In the genomic region with DNA sequence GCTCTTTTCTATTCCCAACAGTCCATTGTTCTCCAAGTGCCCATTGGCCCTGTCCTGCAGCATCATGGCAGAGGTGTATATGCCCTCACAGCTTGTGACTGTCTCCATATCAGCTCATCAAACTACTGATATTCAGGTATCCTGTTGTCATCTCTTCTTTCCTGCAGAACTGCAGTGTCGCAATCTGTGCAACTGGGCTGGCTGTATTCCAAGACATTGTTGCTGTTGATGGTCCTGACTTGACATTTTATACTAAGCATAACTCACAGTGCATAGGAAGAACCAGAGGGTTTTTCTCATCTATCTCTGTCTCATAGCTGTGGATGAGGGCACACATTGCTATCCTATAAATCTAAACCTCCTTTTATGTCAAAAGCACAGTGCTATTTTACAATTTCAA, we compare ENCODE assay signal across 29 mouse cellular contexts.
DNase-seq lines count a peak whose midpoint lies in the region; ATAC-seq and TF ChIP-seq lines count a peak whose summit lies in the region.
"Had no signal": no experiment of that assay in that cellular context is flagged by ENCODE, and none has a peak within 500 bp of the region (broad histone marks: within the 10 kb centered on the region; RNA-seq: fewer than 3 reads in every experiment).

No protein-coding gene starts in this region.

- H3K9me3 ChIP-seq in hindbrain, embryonic 15.5 days: no peaks in the 10 kb centered on the region
- H3K9me3 ChIP-seq in hindbrain, embryonic 11.5 days (ENCODE audit: control insufficient read depth, low read length): no peaks in the 10 kb centered on the region
- H3K9me3 ChIP-seq in neural tube, embryonic 15.5 days (replicated peaks): no peaks in the 10 kb centered on the region
- H3K9me3 ChIP-seq: embryonic facial prominence, embryonic 12.5 days; hindbrain, embryonic 13.5 days; kidney, embryonic 15.5 days; limb, embryonic 12.5 days had no signal

- DNase-seq in adrenal gland, postnatal 10 days: peak; percentile 9
- DNase-seq in adrenal gland, postnatal 14 days: no peak
- DNase-seq in hindbrain, embryonic 11.5 days (ENCODE audit: low spot score): no peak
- DNase-seq in neural tube, embryonic 10.5 days (ENCODE audit: extremely low spot score, low spot score): no peak
- DNase-seq in layer of hippocampus, adult 9-10 months (ENCODE audit: low spot score): no peak
- DNase-seq: adrenal gland, postnatal 25 days; gastrocnemius, postnatal 14 days; heart, adult 11 months; heart, postnatal 36 days; kidney, adult 18-20 months; kidney, postnatal 4 days; layer of hippocampus, postnatal 36 days; lung, postnatal 4 days; right cerebral cortex, adult 18-20 months; spleen, adult 18-20 months; thymus, postnatal 14 days had no signal

- no peak overlapping the region for H3K27ac ChIP-seq in hindbrain, embryonic 15.5 days (replicated peaks)
- H3K27ac ChIP-seq in hindbrain, embryonic 11.5 days (ENCODE audit: low read depth, low read length): no peak overlapping the region
- H3K27ac ChIP-seq in neural tube, embryonic 15.5 days (replicated peaks): 0 out of 2 replicates have a peak overlapping the region, but pooled peaks have one; percentile 18
- H3K27ac ChIP-seq: embryonic facial prominence, embryonic 12.5 days; heart, embryonic 10.5 days; hindbrain, embryonic 13.5 days; kidney, embryonic 15.5 days; limb, embryonic 12.5 days; midbrain, embryonic 13.5 days had no signal

- no peaks in the 10 kb centered on the region; the same call in 1 of the 2 replicates for H3K4me1 ChIP-seq in hindbrain, embryonic 15.5 days (replicated peaks)
- no peaks in the 10 kb centered on the region for H3K4me1 ChIP-seq in hindbrain, embryonic 11.5 days (replicated peaks; ENCODE audit: control insufficient read depth, insufficient read depth, low read length)
- H3K4me1 ChIP-seq in neural tube, embryonic 15.5 days: peaks cover 9% of the 10 kb centered on the region
- H3K4me1 ChIP-seq: embryonic facial prominence, embryonic 12.5 days; heart, embryonic 10.5 days; kidney, embryonic 15.5 days; limb, embryonic 12.5 days; megakaryocyte, embryonic 14.5 days had no signal

- H3ac ChIP-seq in myocyte (ENCODE audit: control insufficient read depth, insufficient read length): no peak overlapping the region

- H3K79me2 ChIP-seq in myocyte (ENCODE audit: control insufficient read depth, insufficient read depth): no peaks in the 10 kb centered on the region

- WGBS in hindbrain, embryonic 15.5 days: 61% methylated on average over 1 of the region's 1 CpGs
- 89% methylated on average over 1 of the region's 1 CpGs for WGBS in hindbrain, embryonic 11.5 days
- 52% methylated on average over 1 of the region's 1 CpGs for WGBS in neural tube, embryonic 15.5 days

- ATAC-seq in hindbrain, embryonic 15.5 days (ENCODE audit: low FRiP score, low read depth): peak; percentile 45; the same call in 1 of the 2 replicates
- no peak for ATAC-seq in hindbrain, embryonic 11.5 days (ENCODE audit: low FRiP score)
- no peak for ATAC-seq in neural tube, embryonic 15.5 days (ENCODE audit: low FRiP score)
- ATAC-seq: CD4-positive, CD25-positive, alpha-beta regulatory T cell, adult 4 months; midbrain, embryonic 13.5 days had no signal

- no peaks in the 10 kb centered on the region for H3K36me3 ChIP-seq in hindbrain, embryonic 15.5 days
- H3K36me3 ChIP-seq in hindbrain, embryonic 11.5 days (ENCODE audit: control insufficient read depth, insufficient read depth, low read length): no peaks in the 10 kb centered on the region
- H3K36me3 ChIP-seq in neural tube, embryonic 15.5 days: no peaks in the 10 kb centered on the region
- no peaks in the 10 kb centered on the region for H3K36me3 ChIP-seq in myocyte (ENCODE audit: control insufficient read depth, insufficient read depth)
- H3K36me3 ChIP-seq: embryonic facial prominence, embryonic 12.5 days; heart, embryonic 10.5 days; hindbrain, embryonic 13.5 days; kidney, embryonic 15.5 days; limb, embryonic 12.5 days; midbrain, embryonic 13.5 days had no signal

- H3K4me2 ChIP-seq in hindbrain, embryonic 15.5 days: no peak overlapping the region
- no peak overlapping the region for H3K4me2 ChIP-seq in hindbrain, embryonic 11.5 days (replicated peaks; ENCODE audit: low read depth, low read length)
- no peak overlapping the region for H3K4me2 ChIP-seq in neural tube, embryonic 15.5 days
- no peak overlapping the region for H3K4me2 ChIP-seq in myocyte (ENCODE audit: low read depth)
- H3K4me2 ChIP-seq: embryonic facial prominence, embryonic 12.5 days; hindbrain, embryonic 13.5 days; kidney, embryonic 15.5 days; limb, embryonic 12.5 days; liver, embryonic 11.5 days; midbrain, embryonic 13.5 days had no signal

- no peaks in the 10 kb centered on the region for H3K27me3 ChIP-seq in hindbrain, embryonic 15.5 days
- H3K27me3 ChIP-seq in hindbrain, embryonic 11.5 days (ENCODE audit: control insufficient read depth, insufficient read depth, low read length): no peaks in the 10 kb centered on the region
- no peaks in the 10 kb centered on the region for H3K27me3 ChIP-seq in neural tube, embryonic 15.5 days (replicated peaks)
- no peaks in the 10 kb centered on the region for H3K27me3 ChIP-seq in myocyte (ENCODE audit: control insufficient read depth, insufficient read depth, insufficient read length)
- H3K27me3 ChIP-seq: embryonic facial prominence, embryonic 12.5 days; hindbrain, embryonic 13.5 days; kidney, embryonic 15.5 days; limb, embryonic 12.5 days; megakaryocyte, embryonic 14.5 days; midbrain, embryonic 13.5 days had no signal

- H3K4me3 ChIP-seq in hindbrain, embryonic 15.5 days: no peak overlapping the region
- no peak overlapping the region for H3K4me3 ChIP-seq in hindbrain, embryonic 11.5 days (ENCODE audit: low read depth, low read length)
- no peak overlapping the region for H3K4me3 ChIP-seq in neural tube, embryonic 15.5 days (replicated peaks)
- H3K4me3 ChIP-seq in myocyte: no peak overlapping the region
- H3K4me3 ChIP-seq: embryonic facial prominence, embryonic 12.5 days; erythroblast, embryonic 14.5 days; heart, embryonic 10.5 days; hindbrain, embryonic 13.5 days; kidney, embryonic 15.5 days; limb, embryonic 12.5 days; megakaryocyte, embryonic 14.5 days; midbrain, embryonic 13.5 days had no signal

- H3K9ac ChIP-seq in hindbrain, embryonic 15.5 days: no peak overlapping the region
- no peak overlapping the region for H3K9ac ChIP-seq in hindbrain, embryonic 11.5 days (ENCODE audit: low read depth, low read length)
- H3K9ac ChIP-seq in neural tube, embryonic 15.5 days (replicated peaks): no peak overlapping the region
- H3K9ac ChIP-seq: embryonic facial prominence, embryonic 12.5 days; hindbrain, embryonic 13.5 days; kidney, embryonic 15.5 days; limb, embryonic 12.5 days; midbrain, embryonic 13.5 days had no signal

- TF ChIP-seq POLR2A in myocyte (IDR thresholded peaks at IDR 0.05; ENCODE audit: insufficient read length, low read depth): no peak

TF ChIP-seq in myocyte, 11 proteins besides CTCF, POLR2A, EP300 and RAD21:
- TF ChIP-seq USF1 (IDR thresholded peaks at IDR 0.05; ENCODE audit: low read depth) (no peak), E2F4 (IDR thresholded peaks at IDR 0.05; ENCODE audit: insufficient read depth) (no peak), MAX (IDR thresholded peaks at IDR 0.05; ENCODE audit: low read depth) (no peak), TCF3 (IDR thresholded peaks at IDR 0.05; ENCODE audit: insufficient read length, low read depth) (no peak), CEBPB (IDR thresholded peaks at IDR 0.05; ENCODE audit: insufficient read depth, poor library complexity, severe bottlenecking) (peak; percentile 50; the same call in 1 of the 2 replicates), MYOD1 (IDR thresholded peaks at IDR 0.05; ENCODE audit: control insufficient read depth in 1 of 3, insufficient read length in 2 of 3, low read depth in 2 of 3) (no peak)
